Mouse (Mus musculus) cerebellum, postnatal 10 days (tissue): ENCODE measurements around the gene Naip2.
"Not testable (repeated sequence)": the region's sequence is repeated elsewhere in the genome, so short reads cannot be mapped to it uniquely, and the experiment has no call there.

ENCODE experiments used
- DNase-seq, 2 experiments: peaks; one replicate each; pipeline ENCODE4 v3.0.0; 2021; ENCODE audit warnings: mixed read lengths in 2 of 2

The Naip2 gene

DNA sequence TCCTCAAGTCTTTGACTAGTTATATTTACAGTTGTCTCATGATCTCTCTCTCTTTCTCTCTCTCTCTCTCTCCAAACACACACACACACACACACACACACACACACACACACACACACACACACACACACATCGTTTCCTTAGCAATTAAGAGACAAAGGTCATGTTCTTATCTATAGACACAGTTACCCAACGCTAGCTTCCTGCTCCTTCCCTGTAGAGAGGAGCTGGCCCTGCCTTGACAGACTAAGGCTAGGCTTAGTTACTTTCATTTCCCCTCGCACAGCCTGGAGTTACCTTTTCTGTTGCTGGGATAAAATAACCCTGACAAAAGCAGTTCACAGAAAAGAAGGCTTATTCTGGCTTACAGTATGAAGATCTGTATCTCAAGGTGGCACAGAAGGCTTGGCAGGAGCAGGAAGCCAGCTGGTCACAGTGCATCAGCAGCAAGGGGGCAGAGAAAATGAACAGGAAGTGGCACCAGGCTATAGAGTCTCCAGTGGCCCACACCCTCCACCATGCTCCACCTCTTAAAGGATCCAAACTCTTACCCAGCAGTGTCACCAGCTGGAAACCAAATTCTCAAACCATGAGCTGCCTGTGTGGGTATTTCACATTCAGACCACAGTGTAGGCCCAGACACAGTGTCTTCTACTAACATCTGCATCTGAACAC lies at the start of gene Naip2:
Gene Naip2, minus strand, starts transcription at position 434 of the 675 bp plus-strand sequence.
- not testable (repeated sequence) for DNase-seq

DNA sequence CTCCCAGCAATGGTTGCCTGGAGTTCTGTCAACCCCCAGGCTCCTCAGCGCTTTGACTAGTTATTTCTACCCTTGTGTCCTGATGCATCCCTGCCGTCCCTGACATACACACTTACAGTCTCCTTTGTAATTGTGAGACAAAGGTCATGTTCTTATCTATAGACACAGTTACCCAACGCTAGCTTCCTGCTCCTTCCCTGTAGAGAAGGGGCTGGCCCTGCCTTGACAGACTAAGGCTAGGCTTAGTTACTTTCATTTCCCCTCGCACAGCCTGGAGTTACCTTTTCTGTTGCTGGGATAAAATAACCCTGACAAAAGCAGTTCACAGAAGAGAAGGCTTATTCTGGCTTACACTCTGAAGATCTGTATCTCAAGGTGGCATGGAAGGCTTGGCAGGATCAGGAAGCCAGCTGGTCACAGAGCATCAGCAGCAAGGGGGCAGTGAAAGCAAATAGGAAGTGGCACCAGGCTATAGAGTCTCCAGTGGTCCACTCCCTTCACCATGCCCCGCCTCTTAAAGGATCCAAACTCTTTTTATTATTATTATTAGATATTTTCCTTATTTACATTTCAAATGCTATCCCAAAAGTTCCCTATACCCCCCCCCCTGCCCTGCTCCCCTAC lies 45.1 kb upstream of the Naip2 start:
- DNase-seq = not testable (repeated sequence)

DNA sequence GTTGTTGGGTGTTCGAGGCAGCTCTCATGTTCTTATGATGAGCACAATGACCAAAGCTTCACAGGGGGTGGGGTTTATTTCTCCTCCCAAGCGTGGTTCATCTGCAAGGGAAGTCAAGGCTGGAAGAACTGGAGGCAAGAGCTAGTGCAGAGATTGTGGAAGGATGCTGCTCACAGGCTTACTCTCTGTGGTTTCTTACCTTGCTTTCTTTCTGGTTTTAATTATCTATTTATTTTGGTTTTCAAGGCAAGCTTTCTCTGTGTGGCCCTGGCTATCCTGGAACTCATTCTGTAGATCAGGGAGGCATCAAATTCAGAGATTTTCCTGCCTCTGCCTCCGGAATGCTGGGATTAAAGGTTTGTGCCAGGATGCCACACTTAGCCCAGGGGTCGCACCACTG lies 44.3 kb upstream of the Naip2 start, which contains the start of gene Naip5:
Gene Naip5, minus strand, starts transcription at position 101 of the 400 bp plus-strand sequence.
- DNase-seq = not testable (repeated sequence)

DNA sequence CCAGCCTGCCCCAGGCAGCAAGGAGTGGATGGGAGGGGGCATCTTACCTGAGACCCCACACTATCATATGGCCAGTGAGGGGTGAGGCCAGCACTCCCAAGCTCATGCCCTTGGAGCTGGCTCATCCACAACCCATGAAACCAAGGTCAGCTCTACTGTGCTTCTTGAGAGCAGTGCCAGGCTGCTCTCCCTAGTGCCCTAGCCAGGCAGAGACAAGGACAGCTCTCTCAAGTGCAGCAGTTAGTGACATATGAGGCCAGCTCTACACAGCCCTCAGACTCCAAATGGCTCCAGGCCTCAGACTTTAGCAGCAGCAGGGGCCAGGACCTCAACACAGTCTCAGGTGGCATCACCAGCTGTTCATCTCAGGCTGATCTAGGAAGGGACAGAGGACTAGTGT lies 41.8 kb upstream of the Naip2 start:
- no peak for DNase-seq

DNA sequence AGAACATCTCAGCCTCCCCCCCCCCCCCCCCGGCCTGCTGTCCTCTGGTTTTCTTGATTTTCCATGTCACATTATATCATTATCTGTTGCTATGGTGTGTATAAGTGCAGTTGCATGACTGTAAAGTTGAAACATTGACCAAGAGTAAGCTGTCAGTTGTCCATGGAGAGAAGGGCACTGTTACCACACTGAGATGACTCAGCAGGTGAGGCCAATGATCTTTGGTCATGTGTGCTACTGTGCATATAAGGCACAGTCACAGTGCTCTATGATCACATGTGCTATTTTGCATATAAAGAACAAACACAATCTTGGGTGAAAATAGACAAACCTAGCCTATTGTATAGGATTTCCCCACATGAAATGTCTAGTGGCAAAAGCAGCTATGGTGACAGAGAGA lies 11.8 kb upstream of the Naip2 start:
- DNase-seq = not testable (repeated sequence)

DNA sequence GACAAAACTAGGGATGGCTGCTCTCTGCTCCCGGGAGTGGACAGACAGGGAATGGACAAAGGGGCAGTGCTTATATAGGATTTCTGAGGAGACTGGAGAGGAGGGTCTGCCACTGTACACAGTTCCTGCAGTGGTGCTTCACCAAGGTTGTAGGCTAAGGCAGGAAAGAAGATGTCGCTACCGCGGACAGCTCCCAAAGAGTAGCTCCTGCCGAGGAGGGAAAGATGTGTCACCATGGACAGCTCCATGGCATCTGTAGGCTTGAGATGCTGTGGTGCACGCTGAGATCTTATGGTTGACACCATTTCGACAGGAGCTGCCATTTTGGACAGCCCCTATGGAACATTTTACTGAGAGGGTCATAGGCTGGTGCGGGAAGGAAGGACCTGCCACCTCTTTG lies 8.6 kb upstream of the Naip2 start:
- DNase-seq = peak; percentile 1 to 2

DNA sequence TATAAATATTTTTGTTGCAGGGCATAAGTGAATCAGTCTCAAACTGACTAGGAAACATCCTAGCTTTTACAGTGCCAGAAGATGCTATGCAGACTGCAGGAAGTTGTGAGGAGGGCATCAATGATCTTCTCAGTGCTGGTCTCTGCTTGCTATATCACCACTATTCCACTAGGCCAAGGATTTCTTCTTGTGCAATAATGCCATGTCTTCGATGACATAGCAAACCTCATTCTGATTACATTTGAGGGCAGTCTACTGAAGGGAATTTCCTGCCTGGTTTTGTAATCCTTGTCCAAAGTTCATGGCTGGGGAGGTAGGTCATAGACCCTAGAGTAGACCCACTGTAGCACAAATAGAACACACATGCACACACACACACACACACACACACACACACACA lies 1.4 kb upstream of the Naip2 start:
- DNase-seq = no peak

DNA sequence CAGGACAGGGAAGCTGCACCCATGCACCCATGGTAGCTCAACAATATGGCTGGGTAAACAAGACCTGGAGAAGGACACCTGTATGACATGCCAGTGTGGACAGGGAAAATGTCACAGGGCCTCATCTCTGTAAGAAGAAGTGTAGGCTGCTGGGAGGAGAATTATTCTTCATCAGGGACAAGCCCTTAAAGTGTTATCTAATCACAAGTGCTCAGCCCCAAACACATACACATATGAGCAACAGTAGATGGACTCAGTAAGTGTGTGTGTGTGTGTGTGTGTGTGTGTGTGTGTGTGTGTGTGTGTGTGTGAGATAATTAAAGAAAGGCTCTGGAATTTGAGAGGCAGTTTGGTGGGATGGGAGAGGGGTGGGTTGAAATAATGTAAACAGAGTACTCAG lies 1.1 kb downstream of the Naip2 start:
- no peak for DNase-seq

DNA sequence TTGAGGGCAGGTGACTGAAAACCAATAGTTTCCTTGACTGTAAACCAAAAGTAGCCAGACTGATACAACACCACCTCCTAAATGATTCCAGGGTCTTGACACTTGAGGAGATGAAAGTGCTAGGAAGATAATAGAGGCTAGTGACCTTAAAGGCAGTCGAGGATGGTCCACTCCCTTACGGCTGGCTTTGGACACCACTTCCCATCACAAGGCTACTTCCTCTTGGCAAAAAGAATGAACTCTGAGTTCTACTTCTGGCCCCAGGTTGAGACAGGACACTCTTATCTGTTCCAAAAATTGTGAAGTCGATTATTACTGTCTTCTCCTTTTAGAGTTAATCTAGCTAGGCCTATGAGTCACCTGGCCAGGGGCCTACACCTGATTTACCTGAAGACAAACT lies 6.5 kb downstream of the Naip2 start:
- DNase-seq = no peak

DNA sequence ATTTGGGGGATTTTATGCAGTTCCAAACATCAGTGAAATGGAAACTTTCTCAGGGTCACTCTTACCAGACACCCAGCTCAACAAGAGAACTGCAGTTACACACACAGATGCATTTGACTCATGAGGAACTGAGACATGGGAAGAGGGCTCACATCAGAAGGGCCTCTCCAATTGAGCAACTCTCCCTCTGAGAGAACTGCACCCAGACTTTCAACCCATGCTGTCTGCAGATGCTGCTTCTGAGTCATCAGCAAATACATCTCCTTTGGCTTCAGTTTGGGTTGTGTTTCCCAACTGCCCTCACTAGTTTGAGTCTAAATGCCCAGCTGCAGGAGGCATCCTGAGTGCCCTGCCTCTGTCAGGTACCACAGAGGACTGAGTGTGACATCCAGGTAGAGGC lies 18.8 kb downstream of the Naip2 start:
- not testable (repeated sequence) for DNase-seq

DNA sequence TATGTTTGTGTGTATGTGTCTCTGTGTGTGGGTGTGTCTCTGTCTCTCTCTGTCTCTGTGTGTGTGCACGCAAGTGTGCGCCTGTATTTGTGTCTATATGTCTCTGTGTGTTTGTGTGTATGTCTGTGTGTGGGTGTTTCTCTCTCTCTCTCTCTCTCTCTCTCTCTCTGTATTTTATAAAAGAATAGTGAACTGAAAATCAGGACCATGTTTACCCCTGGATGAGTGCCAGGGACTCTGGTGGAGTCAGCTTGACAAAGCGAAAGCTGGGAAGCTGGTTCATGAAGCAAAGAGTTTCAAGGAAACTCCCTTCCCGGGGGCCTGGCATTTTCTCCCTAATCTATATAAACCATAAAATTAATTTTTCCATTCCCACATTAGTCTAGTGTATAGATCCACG lies 27.5 kb downstream of the Naip2 start:
- DNase-seq = peak; percentile 9 to 40

DNA sequence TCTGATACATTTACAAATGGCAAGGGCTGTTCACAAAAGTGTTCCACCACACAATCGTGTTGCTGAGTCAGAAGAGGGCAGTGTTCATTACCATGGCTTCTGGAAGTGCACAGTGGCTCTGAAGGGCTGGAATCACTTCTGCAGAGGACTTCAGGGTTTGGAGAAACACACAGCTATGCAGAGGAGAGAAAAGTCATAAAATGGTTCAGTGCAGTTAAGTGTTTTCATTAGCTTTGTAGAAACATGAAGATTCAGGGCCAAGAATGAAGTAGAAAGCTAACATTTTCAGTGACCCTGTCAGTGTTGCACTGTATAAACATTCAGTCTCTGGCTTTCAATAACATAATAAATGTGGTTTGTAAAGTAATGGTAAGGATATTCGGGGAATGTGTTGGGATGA lies 35.5 kb downstream of the Naip2 start:
- DNase-seq = not testable (repeated sequence)

DNA sequence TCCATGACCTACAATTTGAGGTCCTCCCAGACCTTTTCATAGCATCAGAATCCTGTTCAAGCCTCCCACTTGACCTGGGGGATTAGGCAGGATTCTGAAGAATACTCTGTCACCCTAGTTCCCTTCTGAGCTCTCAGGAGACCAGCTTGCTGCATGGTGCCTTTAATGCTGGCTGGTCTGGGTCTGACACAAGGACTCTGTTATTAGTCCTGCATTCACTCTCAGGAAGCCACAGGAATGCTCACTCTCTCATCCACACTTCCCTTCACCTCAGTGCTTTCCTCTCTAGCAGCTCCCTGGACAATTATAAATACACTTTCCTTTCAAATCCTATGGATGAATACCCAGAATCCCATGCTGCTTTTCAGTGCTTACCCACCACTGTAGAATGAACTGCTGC lies 39.4 kb downstream of the Naip2 start:
- not testable (repeated sequence) for DNase-seq

DNA sequence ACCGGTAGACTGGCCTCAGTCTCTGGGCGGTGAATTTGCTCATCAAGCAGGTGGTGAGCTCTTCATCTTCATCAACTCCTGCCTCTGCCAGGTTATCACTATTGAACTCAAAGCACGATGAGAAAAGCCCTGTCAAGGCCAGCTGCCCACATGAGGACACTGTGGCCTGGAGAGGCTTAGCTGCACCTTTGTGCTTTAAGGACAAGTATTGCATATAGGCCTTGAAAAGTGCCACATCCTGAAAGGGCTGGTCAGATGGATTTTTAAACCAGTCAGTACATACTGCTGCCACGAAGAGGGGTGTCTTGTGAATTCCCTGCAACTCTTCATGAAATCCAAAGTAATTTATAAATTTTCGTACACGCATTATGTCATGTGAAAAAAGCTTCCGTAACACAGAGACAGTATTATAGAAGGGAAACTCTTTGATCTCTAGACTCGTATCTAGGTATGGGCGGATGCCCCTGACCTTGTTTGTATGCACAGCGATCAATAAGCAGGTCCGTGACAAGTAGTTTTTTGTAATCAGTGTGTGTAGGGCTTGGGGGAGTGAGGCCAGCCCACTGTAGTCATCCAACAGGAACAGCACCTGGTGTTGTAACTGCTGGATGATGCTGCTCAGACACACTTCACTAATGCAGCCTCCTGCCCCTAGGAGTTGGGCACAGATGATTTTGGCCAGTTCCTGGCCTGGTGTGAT lies 40.6 kb downstream of the Naip2 start:
- DNase-seq = not testable (repeated sequence)

DNA sequence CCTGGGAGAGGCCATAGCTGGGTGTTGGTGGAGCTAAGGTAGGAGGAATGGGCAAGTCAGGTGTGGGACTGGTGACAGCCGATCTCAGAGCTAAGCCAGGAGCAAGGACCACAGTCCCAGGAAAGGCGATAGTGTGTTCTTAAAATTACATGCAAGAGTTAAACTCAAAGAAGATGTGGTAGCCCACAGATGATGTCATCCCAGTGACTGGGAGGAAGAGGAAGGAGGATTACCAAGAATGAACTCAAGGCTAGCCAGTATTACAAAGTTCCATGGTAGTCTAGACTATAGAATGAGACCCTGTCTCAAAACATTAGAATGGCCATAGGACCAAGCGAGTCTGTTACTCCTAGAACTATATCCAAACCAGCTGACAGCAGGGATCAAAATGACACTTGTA lies 45.3 kb downstream of the Naip2 start:
- no peak for DNase-seq

DNA sequence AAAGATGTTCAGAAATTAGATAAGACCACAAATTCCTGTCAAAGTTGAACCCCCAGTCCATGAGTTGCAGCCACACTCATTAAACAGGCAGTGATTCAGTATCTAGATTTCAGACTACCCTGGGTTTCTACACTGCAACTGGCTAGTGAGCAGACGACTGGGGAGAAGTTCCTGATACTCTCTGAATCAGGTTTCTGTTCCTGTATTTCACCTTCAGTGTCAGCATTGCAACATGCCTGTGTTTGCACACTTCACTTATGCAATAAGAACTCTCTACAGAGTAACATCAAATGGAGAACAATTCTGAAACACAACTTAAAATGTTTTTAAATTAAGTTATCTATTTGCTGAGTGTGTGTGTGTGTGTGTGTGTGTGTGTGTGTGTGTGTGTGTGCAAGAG lies 49.2 kb downstream of the Naip2 start:
- DNase-seq = no peak

DNA sequence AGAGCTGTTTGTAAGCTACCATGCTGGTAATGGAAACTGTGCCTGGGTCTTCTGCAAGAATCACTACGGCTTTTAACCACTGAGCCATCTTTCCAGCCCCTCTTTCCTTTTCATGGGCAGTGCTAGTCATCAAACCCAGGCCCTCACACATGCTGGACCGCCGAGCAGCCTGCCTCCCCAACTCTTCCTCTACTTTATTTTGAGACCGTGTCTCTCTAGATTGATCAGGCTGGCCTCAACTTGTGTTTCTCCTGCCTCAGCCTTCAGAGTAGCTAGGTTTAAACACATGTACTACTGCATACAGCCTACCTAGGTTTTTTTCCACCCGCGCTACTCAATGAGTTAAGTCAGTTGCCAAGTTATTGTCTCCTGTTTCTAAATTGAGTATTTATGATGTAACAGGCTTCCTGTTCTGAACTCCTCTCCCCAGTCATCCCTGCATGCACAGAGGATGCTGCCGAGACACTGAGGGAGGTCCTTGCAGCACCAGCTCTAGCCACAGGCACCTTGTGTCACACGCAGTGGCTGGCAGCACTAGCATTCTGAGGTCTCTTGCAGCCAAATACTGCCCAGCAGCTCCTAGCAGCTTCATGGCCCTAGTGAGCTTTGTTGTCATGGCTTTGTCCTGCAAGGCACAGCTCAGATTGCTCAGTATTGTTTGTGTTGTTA lies 60.1 kb downstream of the Naip2 start:
- DNase-seq = no peak

DNA sequence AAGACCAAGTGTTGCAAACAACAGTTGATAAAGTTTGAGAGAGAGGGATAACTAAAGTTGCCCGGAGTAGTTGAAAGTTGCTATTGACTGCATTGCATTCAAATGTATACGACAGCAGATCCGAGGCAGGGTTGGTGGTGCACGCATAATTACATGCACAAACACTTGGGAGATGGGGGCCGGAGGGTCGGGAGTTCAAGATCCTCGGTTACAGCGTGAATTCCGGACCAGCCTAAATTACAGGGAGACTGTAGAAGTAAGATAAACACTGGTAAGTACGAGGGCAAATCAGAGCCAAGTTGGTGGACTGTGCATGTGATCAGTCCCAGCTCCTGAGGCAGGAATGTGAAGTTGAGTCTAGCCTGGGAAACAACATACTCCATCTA lies 76.6 kb downstream of the Naip2 start:
- DNase-seq = no peak

DNA sequence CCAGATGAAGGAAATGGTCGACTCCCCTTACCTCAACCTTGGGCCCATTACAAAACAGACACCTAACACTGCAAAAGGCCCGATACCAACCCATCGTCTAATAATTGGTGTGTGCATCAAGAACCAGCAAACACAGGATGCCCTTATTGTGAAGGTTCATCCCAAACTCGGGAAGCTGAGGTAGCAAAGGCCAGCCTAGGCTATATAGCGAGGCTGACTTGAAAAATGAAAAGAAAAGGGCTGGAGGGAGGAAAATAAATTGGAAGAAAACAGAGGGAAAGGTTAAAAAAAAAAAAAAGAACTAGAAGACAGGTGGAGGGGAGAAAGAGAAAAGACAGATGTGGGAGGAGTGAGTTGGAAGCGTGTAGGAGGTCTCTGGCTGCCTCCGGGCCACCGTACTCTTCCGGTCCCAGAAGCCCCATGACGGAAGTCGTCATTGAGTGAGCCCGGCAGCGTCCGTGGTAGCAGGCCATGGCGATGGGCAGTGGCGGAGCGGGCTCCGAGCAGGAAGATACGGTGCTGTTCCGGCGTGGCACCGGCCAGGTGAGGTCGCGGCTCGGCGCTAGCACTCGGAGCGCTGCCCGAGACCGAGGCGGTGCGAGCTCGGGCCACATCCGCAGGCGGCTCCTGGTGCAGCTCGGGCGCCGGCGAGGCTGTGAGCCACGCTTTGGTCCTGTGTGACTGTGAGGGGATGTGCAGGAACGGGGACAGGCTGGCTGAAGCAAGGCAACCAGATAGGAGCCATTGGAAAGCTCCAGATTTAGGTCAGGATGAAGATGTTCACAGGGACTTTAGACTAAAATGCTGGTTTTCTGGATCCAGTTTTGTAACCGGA lies 77.3 kb downstream of the Naip2 start, which contains the start of gene Smn1:
Gene Smn1, plus strand, starts transcription at position 430 of the 835 bp plus-strand sequence.
- DNase-seq = peak; percentile 94 to 95

DNA sequence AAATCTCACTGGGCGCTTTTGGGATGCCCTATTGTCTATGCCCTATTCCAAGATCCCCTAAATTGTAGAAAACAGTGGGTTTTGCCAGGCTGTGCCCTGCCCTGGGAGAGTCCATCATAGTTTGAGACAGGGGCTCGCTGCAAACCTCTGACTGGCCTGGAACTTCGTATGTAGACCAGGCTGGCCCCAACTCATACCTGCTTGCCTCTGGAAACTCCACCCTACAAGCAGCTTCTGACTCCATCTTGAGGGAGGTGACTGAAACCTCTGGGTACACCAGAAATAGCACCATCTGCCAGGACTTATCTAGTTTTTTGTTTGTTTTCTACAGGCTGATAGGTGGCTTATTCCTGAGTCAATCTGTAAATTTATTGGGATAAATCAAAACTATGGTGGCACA lies 77.9 kb downstream of the Naip2 start:
- DNase-seq = peak in 1 of 2 experiments; percentile 13

DNA sequence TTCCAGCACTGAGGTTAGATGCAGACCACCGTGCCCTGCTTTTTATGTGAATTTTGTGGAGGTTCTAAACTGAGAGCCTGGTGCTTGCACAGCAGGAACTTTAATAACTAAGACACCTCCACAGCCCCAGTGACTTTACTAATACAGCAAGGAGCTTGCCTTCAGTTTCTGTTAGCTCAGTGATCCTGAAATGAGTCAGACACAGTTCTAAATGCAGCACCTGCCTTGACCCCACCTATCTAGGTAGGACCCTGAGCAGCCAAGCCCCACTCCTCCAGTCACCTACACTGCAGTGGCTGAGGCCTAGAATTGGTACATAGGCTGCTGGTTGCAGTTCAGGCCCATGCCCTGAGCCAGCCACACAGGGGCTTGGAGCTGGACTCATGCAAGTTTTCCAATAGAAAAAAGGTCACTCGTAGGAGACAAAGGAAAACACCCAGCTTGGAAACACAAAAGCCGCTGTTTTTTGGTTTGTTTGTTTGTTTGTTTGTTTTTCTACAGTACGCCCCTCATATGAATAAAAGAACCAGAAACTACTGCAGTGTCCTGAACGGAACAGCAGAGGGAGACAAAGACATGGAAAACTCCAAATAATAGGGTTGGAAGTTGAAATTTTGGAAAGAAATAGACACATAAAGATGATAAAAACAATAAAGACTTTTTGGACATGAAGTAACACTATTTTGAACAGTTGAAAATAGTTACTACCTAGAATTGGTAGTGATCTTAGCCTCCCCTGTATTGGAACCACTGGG lies 89.5 kb downstream of the Naip2 start:
- DNase-seq = peak; percentile 19 to 49
